17 mouse cellular contexts compared by ENCODE assay signal in genomic region chr3:115281233-115281632, GRCm38 (mm10).
DNase-seq lines count a peak whose midpoint lies in the region; TF ChIP-seq lines count a peak whose summit lies in the region.
"Had no signal": no experiment of that assay in that cellular context is flagged by ENCODE, and none has a peak within 500 bp of the region (broad histone marks: within the 10 kb centered on the region; RNA-seq: fewer than 3 reads in every experiment).

No protein-coding gene starts in this region.

- no peaks in the 10 kb centered on the region for H3K4me1 ChIP-seq in MEL (ENCODE audit: control insufficient read depth in 1 of 2, insufficient read depth in 2 of 2, low read length in 2 of 2)
- H3K4me1 ChIP-seq in bone marrow macrophage, adult 2 months (ENCODE audit: control insufficient read depth, insufficient read depth, low read length), result peaks cover 19% of the 10 kb centered on the region
- H3K4me1 ChIP-seq: embryonic facial prominence, embryonic 10.5 days; embryonic facial prominence, embryonic 12.5 days had no signal

- H3K9ac ChIP-seq in MEL (ENCODE audit: control insufficient read depth, low read depth, low read length, poor library complexity, severe bottlenecking), result no peak overlapping the region
- H3K9ac ChIP-seq: embryonic facial prominence, embryonic 12.5 days had no signal

- no peak for TF ChIP-seq POLR2A in MEL (IDR thresholded peaks at IDR 0.05; ENCODE audit: control insufficient read depth in 1 of 2, insufficient read depth in 1 of 2, low read depth in 1 of 2, low read length in 2 of 2, poor library complexity in 1 of 2)
- TF ChIP-seq POLR2A in bone marrow macrophage, adult 2 months (IDR thresholded peaks at IDR 0.05; ENCODE audit: borderline replicate concordance, low read depth, low read length), result no peak

- no peak for TF ChIP-seq CTCF in MEL (IDR thresholded peaks at IDR 0.05 in 2 of 3, conservative IDR thresholded peaks at IDR 0.05 in 1 of 3; ENCODE audit: control insufficient read depth in 1 of 3, insufficient read depth in 1 of 3, low read depth in 2 of 3, low read length in 3 of 3, poor library complexity in 1 of 3, severe bottlenecking in 1 of 3)
- no peak for TF ChIP-seq CTCF in bone marrow macrophage, adult 2 months (IDR thresholded peaks at IDR 0.05; ENCODE audit: low read depth, low read length)

- no peak for TF ChIP-seq RAD21 in MEL (IDR thresholded peaks at IDR 0.05; ENCODE audit: low read depth, low read length)

- H3K4me3 ChIP-seq in MEL (ENCODE audit: control insufficient read depth in 1 of 2, insufficient read depth in 1 of 2, low read depth in 2 of 2, low read length in 2 of 2), result no peak overlapping the region
- no peak overlapping the region for H3K4me3 ChIP-seq in bone marrow macrophage, adult 2 months (ENCODE audit: insufficient read depth, low read length)
- H3K4me3 ChIP-seq: embryonic facial prominence, embryonic 10.5 days; embryonic facial prominence, embryonic 12.5 days had no signal

- H3K9me3 ChIP-seq in MEL (replicated peaks; ENCODE audit: insufficient read depth, low read length), result no peaks in the 10 kb centered on the region
- H3K9me3 ChIP-seq: embryonic facial prominence, embryonic 10.5 days; embryonic facial prominence, embryonic 12.5 days; G1E had no signal

- no peaks in the 10 kb centered on the region for H3K79me2 ChIP-seq in MEL (ENCODE audit: control insufficient read depth, insufficient read depth, low read length, poor library complexity)

- H3K27ac ChIP-seq in MEL (ENCODE audit: control insufficient read depth, low read depth, low read length), result no peak overlapping the region
- peak overlapping the region; percentile 55 for H3K27ac ChIP-seq in bone marrow macrophage, adult 2 months (ENCODE audit: insufficient read depth, low read depth, low read length)
- H3K27ac ChIP-seq: embryonic facial prominence, embryonic 10.5 days; embryonic facial prominence, embryonic 12.5 days had no signal

- DNase-seq in 416B (ENCODE audit: low read depth) (peak; percentile 5), MEL (ENCODE audit: low read depth, low spot score) (peak; percentile 7)
- no peak for DNase-seq in adrenal gland, adult 18-20 months (ENCODE audit: low spot score in 2 of 2)
- no peak for DNase-seq in right cerebral cortex, adult 2 months (ENCODE audit: low spot score in 2 of 2)
- DNase-seq: adrenal gland, adult 2 months; adrenal gland, postnatal 10 days; adrenal gland, postnatal 25 days; cerebellum, adult 11-12 months; cerebellum, adult 2 months; cerebellum, adult 9-10 months; cerebellum, postnatal 10 days; cerebellum, postnatal 25 days had no signal

- H3K27me3 ChIP-seq in MEL (ENCODE audit: control insufficient read depth in 1 of 2, insufficient read depth in 2 of 2, low read length in 2 of 2), result no peaks in the 10 kb centered on the region
- H3K27me3 ChIP-seq: embryonic facial prominence, embryonic 12.5 days; Patski had no signal

- TF ChIP-seq EP300 in MEL (IDR thresholded peaks at IDR 0.05; ENCODE audit: low read depth in 1 of 2, low read length in 2 of 2), result no peak

- no peaks in the 10 kb centered on the region for H3K36me3 ChIP-seq in MEL (ENCODE audit: control insufficient read depth in 1 of 2, insufficient read depth in 2 of 2, low read length in 2 of 2)
- H3K36me3 ChIP-seq: embryonic facial prominence, embryonic 10.5 days; embryonic facial prominence, embryonic 12.5 days; G1E had no signal

TF ChIP-seq in MEL, 35 proteins besides CTCF, POLR2A, EP300 and RAD21:
- TF ChIP-seq MYB (IDR thresholded peaks at IDR 0.05; ENCODE audit: low read depth, low read length), result no peak
- TF ChIP-seq ZNF384 (IDR thresholded peaks at IDR 0.05; ENCODE audit: low read depth, low read length), result peak; percentile 77
- TF ChIP-seq ETS1 (IDR thresholded peaks at IDR 0.05; ENCODE audit: low read depth, low read length), result no peak

Comparison
In these comparisons a context has a peak if more than half of its experiments do, and no peak if none do; other contexts are left out.
1. DNase-seq: peak in 416B (single experiment) and MEL (single experiment); none in adrenal gland, adult 18-20 months (0 of 2) and right cerebral cortex, adult 2 months (0 of 2).